Mouse (Mus musculus) thymus, adult 2 months (tissue): ENCODE results near the gene 2310033P09Rik.

Source experiments
- CTCF ChIP-seq: fragments of 200-500 bp; IDR thresholded peaks from 2 replicates; pipeline ENCODE4 v1.5.1; 2012; ENCODE audit warnings: mild to moderate bottlenecking, control low read depth, low read length, moderate library complexity, borderline replicate concordance; ENCODE audit not compliant: control insufficient read depth, poor library complexity, insufficient read depth; ENCODE audit errors: extremely low read depth
- POLR2A ChIP-seq: fragments of 200-500 bp; IDR thresholded peaks from 2 replicates; pipeline ENCODE4 v1.6.1; 2012; ENCODE audit warnings: mild to moderate bottlenecking, low read length, control low read depth, moderate library complexity; ENCODE audit not compliant: control insufficient read depth, poor library complexity, insufficient read depth; ENCODE audit errors: extremely low read depth

- TF ChIP-seq CTCF (no peak), POLR2A (no peak)
Observed at GRCm38 (mm10) chr11:59216955-59217354, 8.8 kb downstream of the 2310033P09Rik start.
